ENCODE assay signal across 16 mouse cellular contexts in the genomic region with DNA sequence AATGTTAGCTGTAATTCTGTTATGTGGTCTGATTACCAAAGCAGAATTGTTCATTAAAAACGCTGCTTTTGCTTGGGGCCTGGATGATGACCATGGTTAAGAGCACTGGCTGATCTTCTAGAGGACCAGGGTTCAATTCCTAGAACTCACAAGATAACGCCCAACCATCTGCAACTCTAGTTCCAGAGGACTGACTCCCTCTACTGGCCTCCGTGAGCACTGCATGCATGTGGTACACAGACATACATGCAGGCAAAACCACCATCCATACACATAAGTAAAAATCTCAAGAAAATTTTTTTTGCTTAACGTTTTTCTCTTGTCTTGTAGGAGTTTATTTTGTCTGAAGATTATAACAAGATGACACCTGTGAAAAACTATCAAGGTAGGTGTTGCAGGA. TPM values are rescaled to one million over a fixed set of nuclear protein-coding genes. Genes with fewer than 3 reads are reported as not detected.
DNase-seq lines count a peak whose midpoint lies in the region; TF ChIP-seq lines count a peak whose summit lies in the region.
"Had no signal": no experiment of that assay in that cellular context is flagged by ENCODE, and none has a peak within 500 bp of the region (broad histone marks: within the 10 kb centered on the region; RNA-seq: fewer than 3 reads in every experiment).

No protein-coding gene starts in this region.

- WGBS in lung, adult 2 months: 86% methylated on average over 4 of the region's 4 CpGs

- peak; percentile 43 for DNase-seq in adrenal gland, postnatal 14 days
- no peak for DNase-seq in adrenal gland, postnatal 25 days
- no peak for DNase-seq in lung, adult 2 months
- DNase-seq in lung, postnatal 14 days: no peak
- DNase-seq in ZHBTc4 (ENCODE audit: low read depth, low spot score): peak; percentile 40
- peak; percentile 52 for DNase-seq in testis, postnatal 10 days (ENCODE audit: low spot score)
- no peak for DNase-seq in right cerebral cortex, postnatal 36 days (ENCODE audit: low spot score in 2 of 2)
- DNase-seq in layer of hippocampus, postnatal 14 days (ENCODE audit: low spot score in 2 of 2): no peak
- DNase-seq: cerebellum, adult 9-10 months; left cerebral cortex, postnatal 4 days had no signal

- H3K4me3 ChIP-seq in lung, adult 2 months (replicated peaks; ENCODE audit: extremely low read depth, low read depth, low read length): no peak overlapping the region
- H3K4me3 ChIP-seq: embryonic facial prominence, embryonic 15.5 days; heart, embryonic 10.5 days; hindbrain, embryonic 15.5 days; neural tube, embryonic 12.5 days had no signal

- TF ChIP-seq POLR2A in lung, adult 2 months (IDR thresholded peaks at IDR 0.05; ENCODE audit: borderline replicate concordance, extremely low read depth, low read depth, low read length): no peak

- 0 out of 2 replicates have a peak, but pooled peaks cover 3% of the 10 kb centered on the region for H3K4me1 ChIP-seq in lung, adult 2 months (ENCODE audit: control insufficient read depth, insufficient read depth, low read length)
- H3K4me1 ChIP-seq: embryonic facial prominence, embryonic 15.5 days; hindbrain, embryonic 15.5 days; neural tube, embryonic 12.5 days had no signal

- 0 out of 2 replicates have a peak, but pooled peaks have one; percentile 24 for TF ChIP-seq CTCF in lung, adult 2 months (IDR thresholded peaks at IDR 0.05; ENCODE audit: insufficient read depth, low read length)

RNA-seq across cellular contexts. Expression of gene Defb48, which starts 59.5 kb away (rescaled TPM):
- total RNA-seq in adrenal gland, postnatal 14 days (2021): not detected in 2 replicates
- not detected in 2 replicates for total RNA-seq in adrenal gland, postnatal 25 days (2021)
- not detected in 2 replicates for polyA plus RNA-seq in lung, adult 2 months (2012; rRNA removed)
- not detected for total RNA-seq in layer of hippocampus, postnatal 14 days (2021)
- total RNA-seq: left cerebral cortex, postnatal 4 days; megakaryocyte progenitor cell, adult 5-6 weeks had no signal
- polyA plus RNA-seq: embryonic facial prominence, embryonic 15.5 days; heart, embryonic 10.5 days; hindbrain, embryonic 15.5 days; neural tube, embryonic 12.5 days; stomach, embryonic 16.5 days had no signal

Comparison
In these comparisons a context has a peak if more than half of its experiments do, and no peak if none do; other contexts are left out.
1. DNase-seq: peak in adrenal gland, postnatal 14 days (single experiment), ZHBTc4 (single experiment) and testis, postnatal 10 days (single experiment); none in adrenal gland, postnatal 25 days (single experiment), lung, adult 2 months (single experiment), lung, postnatal 14 days (single experiment), right cerebral cortex, postnatal 36 days (0 of 2) and layer of hippocampus, postnatal 14 days (0 of 2).